8 mouse cellular contexts compared by ENCODE assay signal in genomic region chr4:44234004-44234866, GRCm38 (mm10). TPM values are rescaled to one million over a fixed set of nuclear protein-coding genes. Genes with fewer than 3 reads are reported as not detected.
DNase-seq lines count a peak whose midpoint lies in the region; ATAC-seq and TF ChIP-seq lines count a peak whose summit lies in the region.

No protein-coding gene starts in this region.

- H3K4me3 ChIP-seq in ES-E14 (ENCODE audit: insufficient read depth in 1 of 2, low read depth in 1 of 2, low read length in 2 of 2, poor library complexity in 1 of 2, severe bottlenecking in 1 of 2): peak overlapping the region; percentile 91 to 99
- H3K4me3 ChIP-seq in forebrain, embryonic 13.5 days: peak overlapping the region; percentile 82
- H3K4me3 ChIP-seq in liver, embryonic 15.5 days (replicated peaks): peak overlapping the region; percentile 71
- peak overlapping the region; percentile 93 for H3K4me3 ChIP-seq in neural tube, embryonic 11.5 days (ENCODE audit: low read depth, low read length)
- peak overlapping the region; percentile 96 for H3K4me3 ChIP-seq in testis, adult 2 months (ENCODE audit: control insufficient read depth, low read depth, low read length)

- in situ Hi-C loops in ES-E14 (cut with MboI; ENCODE audit: low sequenced_read_pairs in 2 of 2, unreplicated experiment in 2 of 2): no loop called here

- no peaks in the 10 kb centered on the region for H3K27me3 ChIP-seq in forebrain, embryonic 13.5 days
- peaks cover 29% of the 10 kb centered on the region for H3K27me3 ChIP-seq in liver, embryonic 15.5 days
- no peaks in the 10 kb centered on the region for H3K27me3 ChIP-seq in neural tube, embryonic 11.5 days (ENCODE audit: control insufficient read depth, insufficient read depth, low read length)
- H3K27me3 ChIP-seq in testis, adult 2 months (ENCODE audit: control insufficient read depth, insufficient read depth, low read length): no peaks in the 10 kb centered on the region

- peak overlapping the region; percentile 89 for H3K4me2 ChIP-seq in forebrain, embryonic 13.5 days
- H3K4me2 ChIP-seq in liver, embryonic 15.5 days: peak overlapping the region; percentile 98
- peak overlapping the region; percentile 70 for H3K4me2 ChIP-seq in neural tube, embryonic 11.5 days (ENCODE audit: low read depth)

- no peaks in the 10 kb centered on the region for H3K9me3 ChIP-seq in ES-E14 (ENCODE audit: control insufficient read depth, insufficient read depth, low read depth, low read length)
- no peaks in the 10 kb centered on the region for H3K9me3 ChIP-seq in forebrain, embryonic 13.5 days (replicated peaks)
- no peaks in the 10 kb centered on the region for H3K9me3 ChIP-seq in liver, embryonic 15.5 days (replicated peaks)
- H3K9me3 ChIP-seq in neural tube, embryonic 11.5 days (ENCODE audit: control insufficient read depth, low read length): no peaks in the 10 kb centered on the region

- no peak for TF ChIP-seq CTCF in testis, adult 2 months (IDR thresholded peaks at IDR 0.05; ENCODE audit: control insufficient read depth, insufficient read depth, insufficient replicate concordance, low read depth, low read length)

- peak; percentile 73 for TF ChIP-seq POLR2A in testis, adult 2 months (IDR thresholded peaks at IDR 0.05; ENCODE audit: control insufficient read depth, low read depth, low read length)

- DNase-seq in ES-E14 (ENCODE audit: low read depth, low spot score): no peak
- DNase-seq in heart, postnatal 10 days: peak; percentile 90 to 94
- DNase-seq in kidney, postnatal 4 days: peak; percentile 89 to 94
- DNase-seq in neural tube, embryonic 11.5 days (ENCODE audit: low spot score): peak; percentile 93

- peak; percentile 92 for ATAC-seq in cerebellum, adult (ENCODE audit: insufficient number of reproducible peaks, low FRiP score, low TSS enrichment)
- ATAC-seq in forebrain, embryonic 13.5 days: peak; percentile 96
- ATAC-seq in liver, embryonic 15.5 days (ENCODE audit: insufficient read depth): peak; percentile 99
- peak; percentile 94 for ATAC-seq in neural tube, embryonic 11.5 days (ENCODE audit: insufficient read depth, low FRiP score, low TSS enrichment)

- intact Hi-C loops in heart, postnatal 10 days (cut with DNase I): no loop called here

- WGBS in forebrain, embryonic 13.5 days: under 1% methylated on average over 35 of the region's 62 CpGs
- under 1% methylated on average over 62 of the region's 62 CpGs for WGBS in liver, embryonic 15.5 days (ENCODE audit: insufficient replicate concordance)
- under 1% methylated on average over 42 of the region's 62 CpGs for WGBS in neural tube, embryonic 11.5 days

- H3K27ac ChIP-seq in ES-E14 (ENCODE audit: insufficient read depth, low read depth, low read length, poor library complexity, severe bottlenecking): peak overlapping the region; percentile 87
- peak overlapping the region; percentile 77 for H3K27ac ChIP-seq in forebrain, embryonic 13.5 days
- peak overlapping the region; percentile 92 for H3K27ac ChIP-seq in liver, embryonic 15.5 days (replicated peaks)
- H3K27ac ChIP-seq in neural tube, embryonic 11.5 days (ENCODE audit: low read depth, low read length): peak overlapping the region; percentile 95
- peak overlapping the region; percentile 90 for H3K27ac ChIP-seq in testis, adult 2 months (ENCODE audit: control insufficient read depth, insufficient read depth, low read depth, low read length)

- H3K36me3 ChIP-seq in ES-E14 (ENCODE audit: control insufficient read depth, insufficient read depth, low read length, poor library complexity, severe bottlenecking): no peaks in the 10 kb centered on the region
- H3K36me3 ChIP-seq in forebrain, embryonic 13.5 days (ENCODE audit: poor library complexity, severe bottlenecking): no peaks in the 10 kb centered on the region
- H3K36me3 ChIP-seq in liver, embryonic 15.5 days (replicated peaks): no peaks in the 10 kb centered on the region
- H3K36me3 ChIP-seq in neural tube, embryonic 11.5 days (ENCODE audit: control insufficient read depth, insufficient read depth, low read length): no peaks in the 10 kb centered on the region
- H3K36me3 ChIP-seq in testis, adult 2 months (ENCODE audit: control insufficient read depth, insufficient read depth, low read length): no peaks in the 10 kb centered on the region

- peaks cover 13 to 14% of the 10 kb centered on the region in 2 experiments for H3K4me1 ChIP-seq in ES-E14 (ENCODE audit: control insufficient read depth in 2 of 2, insufficient read depth in 2 of 2, low read length in 2 of 2, poor library complexity in 1 of 2)
- peaks cover 29% of the 10 kb centered on the region for H3K4me1 ChIP-seq in forebrain, embryonic 13.5 days
- peaks cover 36% of the 10 kb centered on the region for H3K4me1 ChIP-seq in liver, embryonic 15.5 days (replicated peaks)
- H3K4me1 ChIP-seq in neural tube, embryonic 11.5 days (ENCODE audit: control insufficient read depth, insufficient read depth, low read length): peaks cover 12% of the 10 kb centered on the region
- peaks cover 3% of the 10 kb centered on the region; the same call in 1 of the 2 replicates for H3K4me1 ChIP-seq in testis, adult 2 months (ENCODE audit: control insufficient read depth, insufficient read depth, low read length)

- peak overlapping the region; percentile 87 for H3K9ac ChIP-seq in ES-E14 (ENCODE audit: insufficient read depth, low read depth, low read length, poor library complexity, severe bottlenecking)
- H3K9ac ChIP-seq in forebrain, embryonic 13.5 days: peak overlapping the region; percentile 84
- H3K9ac ChIP-seq in liver, embryonic 15.5 days: peak overlapping the region; percentile 69
- H3K9ac ChIP-seq in neural tube, embryonic 11.5 days (ENCODE audit: low read length): peak overlapping the region; percentile 87

TF ChIP-seq in ES-E14, 5 proteins besides CTCF, POLR2A, EP300 and RAD21:
- TF ChIP-seq CHD2 (IDR thresholded peaks at IDR 0.05; ENCODE audit: low read depth, low read length) (no peak), HCFC1 (IDR thresholded peaks at IDR 0.05; ENCODE audit: borderline replicate concordance, insufficient read depth, low read length) (peak; percentile 51; the same call in 1 of the 2 replicates)

RNA-seq across cellular contexts. Expression of gene Rnf38, which starts 0.6 kb away (rescaled TPM):
- 19.6 and 27.3 TPM in 2 replicates for total RNA-seq in ES-E14 (2012; rRNA removed)
- 40.1 and 43.1 TPM in 2 replicates for polyA plus RNA-seq in forebrain, embryonic 13.5 days (2015; fragmentation: Nextera tagmentation; extraction: Ambion mirVana)
- total RNA-seq in heart, postnatal 10 days (2021): 10 to 100 TPM; 47.4 to 48.8 TPM
- 10.5 and 11.0 TPM in 2 replicates for polyA plus RNA-seq in liver, embryonic 15.5 days (2015; fragmentation: Nextera tagmentation; extraction: Ambion mirVana)
- 55.1 and 55.8 TPM in 2 replicates for polyA plus RNA-seq in neural tube, embryonic 11.5 days (2014; fragmentation: Nextera tagmentation; extraction: Ambion mirVana)
- 1,520 and 1,812 TPM in 2 replicates for polyA plus RNA-seq in testis, adult 2 months (2012; rRNA removed)

Comparison
In these comparisons a context has a peak if more than half of its experiments do, and no peak if none do; other contexts are left out.
1. RNA of gene Rnf38, which starts 0.6 kb away (polyA plus RNA-seq): 1,520 to 1,812 TPM in testis, adult 2 months; 55.1 to 55.8 TPM in neural tube, embryonic 11.5 days, 40.1 to 43.1 TPM in forebrain, embryonic 13.5 days and 10.5 to 11.0 TPM in liver, embryonic 15.5 days; every median in the first group is over 10 times any median in the second.
2. Peak in every context shown above with its lines, with median percentiles within 50 percentile points of each other: H3K27ac ChIP-seq, H3K4me3 ChIP-seq, H3K9ac ChIP-seq, ATAC-seq and H3K4me2 ChIP-seq.